Comparison of ENCODE assay signal across 8 mouse cellular contexts in genomic region chr2:155019673-155020072, GRCm38 (mm10). TPM values are rescaled to one million over a fixed set of nuclear protein-coding genes. Genes with fewer than 3 reads are reported as not detected.
DNase-seq lines count a peak whose midpoint lies in the region; ATAC-seq lines count a peak whose summit lies in the region.

No protein-coding gene starts in this region.

- peak; percentile 83 for ATAC-seq in megakaryocyte, adult 5-6 weeks (ENCODE audit: poor library complexity, severe bottlenecking)

- peak; percentile 95 for DNase-seq in adrenal gland, adult 8-10 months
- peak; percentile 97 for DNase-seq in embryo, embryonic 11 days
- DNase-seq in gastrocnemius, postnatal 14 days = peak; percentile 87
- peak; percentile 93 for DNase-seq in induced T-regulatory cell, adult 2 months (ENCODE audit: low read depth)
- DNase-seq in left cerebral cortex, adult 8-10 months (ENCODE audit: low spot score in 2 of 2) = peak; percentile 69 to 80
- DNase-seq in right cerebral cortex, adult 18-20 months = peak; percentile 88
- DNase-seq in urinary bladder, postnatal 14 days (ENCODE audit: low spot score) = peak; percentile 94

- intact Hi-C loops in gastrocnemius, postnatal 14 days (cut with DNase I; ENCODE audit: low total_unique reads) = no loop called here

RNA-seq across cellular contexts. Expression of gene Gm14226, which starts 1.6 kb away (rescaled TPM):
- total RNA-seq in adrenal gland, adult 8-10 months (2022) = 1 to 10 TPM; 3.1 to 9.6 (median 4.6) TPM
- total RNA-seq in gastrocnemius, postnatal 14 days (2021) = not detected
- under 1 TPM; 0.14 to 0.28 (median 0.22) TPM for total RNA-seq in left cerebral cortex, adult 8-10 months (2022)
- not detected in 2 replicates for total RNA-seq in megakaryocyte, adult 5-6 weeks (2015)
- not detected in 2 replicates for total RNA-seq in megakaryocyte, adult 5-6 weeks (2017)

RNA-seq across cellular contexts. Expression of gene Ahcy, which starts 54.6 kb away (rescaled TPM):
- total RNA-seq in adrenal gland, adult 8-10 months (2022) = 10 to 100 TPM; 33.8 to 39.2 (median 37.7) TPM
- total RNA-seq in gastrocnemius, postnatal 14 days (2021) = 10 to 100 TPM; 15.4 to 18.3 TPM
- total RNA-seq in left cerebral cortex, adult 8-10 months (2022) = 10 to 100 TPM; 14.9 to 16.2 (median 15.5) TPM
- total RNA-seq in megakaryocyte, adult 5-6 weeks (2015) = 59.7 and 65.7 TPM in 2 replicates
- total RNA-seq in megakaryocyte, adult 5-6 weeks (2017) = 35.9 and 37.7 TPM in 2 replicates

Comparison
In these comparisons a context has a peak if more than half of its experiments do, and no peak if none do; other contexts are left out.
1. Peak in every context shown above with its lines: DNase-seq and ATAC-seq.